Mouse (Mus musculus) heart, adult 2 months (tissue): ENCODE results near the gene Tnks2. TPM values are rescaled to one million over a fixed set of nuclear protein-coding genes. Genes with fewer than 3 reads are reported as not detected.

ENCODE experiments used
- DNase-seq, 2 experiments: peaks; one replicate each; pipeline ENCODE4 v3.0.0; 2021
- H3K27ac ChIP-seq: fragments of 200-600 bp; 2 replicates; pipeline ENCODE4 v1.8.1; 2022
- H3K27me3 ChIP-seq: fragments of 200-500 bp; 2 replicates; pipeline ENCODE4 v1.6.1; 2012; ENCODE audit warnings: mild to moderate bottlenecking, low read length, inconsistent platforms, mixed read lengths; ENCODE audit not compliant: control insufficient read depth, insufficient read depth
- H3K36me3 ChIP-seq: fragments of 200-500 bp; 2 replicates; pipeline ENCODE4 v1.6.1; 2012; ENCODE audit warnings: low read length, inconsistent platforms; ENCODE audit not compliant: control insufficient read depth, insufficient read depth
- H3K4me1 ChIP-seq: fragments of 200-500 bp; 2 replicates; pipeline ENCODE4 v1.6.1; 2011; ENCODE audit warnings: low read length; ENCODE audit not compliant: control insufficient read depth, insufficient read depth
- H3K4me3 ChIP-seq: fragments of 200-600 bp; 2 replicates; pipeline ENCODE4 v1.8.1; 2022
- H3K79me2 ChIP-seq: fragments of 200-500 bp; replicated peaks from 2 replicates; pipeline ENCODE4 v1.6.1; 2012; ENCODE audit warnings: mild to moderate bottlenecking, inconsistent platforms, low read length, moderate library complexity, mixed read lengths; ENCODE audit not compliant: control insufficient read depth, insufficient read depth
- H3K9ac ChIP-seq: fragments of 200-500 bp; 2 replicates; pipeline ENCODE4 v1.6.1; 2012; ENCODE audit warnings: low read depth, mild to moderate bottlenecking, control low read depth, inconsistent platforms, low read length, mixed read lengths
- CTCF ChIP-seq: fragments of 200-600 bp; IDR thresholded peaks from 2 replicates; pipeline ENCODE4 v1.8.1; 2022; ENCODE audit warnings: antibody characterized with exemption, mild to moderate bottlenecking, moderate library complexity
- EP300 ChIP-seq: fragments of 200-500 bp; IDR thresholded peaks from 2 replicates; pipeline ENCODE4 v1.6.1; 2011; ENCODE audit warnings: low read depth, low read length, control low read depth; ENCODE audit not compliant: insufficient read depth
- POLR2A ChIP-seq: fragments of 200-500 bp; IDR thresholded peaks from 2 replicates; pipeline ENCODE4 v1.6.1; 2011; ENCODE audit warnings: mild to moderate bottlenecking, low read depth, low read length, control low read depth; ENCODE audit not compliant: insufficient read depth
- WGBS: fragments of 180-500 bp; shearing (Covaris S2); methylation state at CpG from one replicate; pipeline ENCODE4 v1.1.7; 2018; 5-methylcytosine and 5-hydroxymethylcytosine counted together
- intact Hi-C: fragments of 180-260 bp; cut with DNase I; formaldehyde crosslinking; loops from one replicate; pipeline ENCODE4 v1.15.1; 2025
- polyA plus RNA-seq: library from polyadenylated mRNA; depleted of rRNA; stranded (reverse); fragments of >200 nt; gene quantifications from 2 replicates; pipeline ENCODE4 v1.2.3, GENCODE M21; 2012
- total RNA-seq, 2 experiments: library from RNA; stranded (reverse); gene quantifications; 2 replicates each; pipeline ENCODE4 v1.2.3; 2021

Tnks2 gene
- total and polyA plus RNA-seq, 3 experiments = 18.6 to 72.8 (median 69.4) TPM

DNA sequence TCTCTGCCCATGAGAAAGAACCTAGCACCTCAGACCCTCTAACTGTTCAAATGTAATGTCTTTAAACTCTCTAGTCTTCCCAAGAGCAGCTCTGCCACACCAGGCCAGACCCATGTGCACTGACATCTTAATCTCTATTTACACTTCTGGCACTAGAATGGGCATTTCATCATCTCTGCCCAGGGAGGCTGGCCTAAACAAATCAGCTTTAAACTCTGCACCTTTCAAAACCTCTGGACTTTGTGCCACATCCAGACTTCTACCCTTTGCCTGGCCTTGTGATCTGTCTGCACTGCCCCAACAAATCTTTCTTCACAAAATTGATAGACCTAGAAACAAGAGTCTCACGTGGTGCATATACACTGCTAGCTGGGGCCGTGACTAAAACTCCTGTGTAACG lies 38.8 kb upstream of the Tnks2 start:
- Histone ChIP-seq H3K9ac (no peak overlapping the region), H3K27me3 (no peaks in the 10 kb centered on the region), H3K4me1 (peaks cover 2% of the 10 kb centered on the region), H3K4me3 (no peak overlapping the region), H3K79me2 (no peaks in the 10 kb centered on the region), H3K36me3 (no peaks in the 10 kb centered on the region), H3K27ac (no peak overlapping the region)
- intact Hi-C loops = no loop called here
- no peak for DNase-seq
- TF ChIP-seq POLR2A (no peak), CTCF (no peak), EP300 (no peak)
- WGBS = 63% methylated on average over 3 of the region's 3 CpGs

DNA sequence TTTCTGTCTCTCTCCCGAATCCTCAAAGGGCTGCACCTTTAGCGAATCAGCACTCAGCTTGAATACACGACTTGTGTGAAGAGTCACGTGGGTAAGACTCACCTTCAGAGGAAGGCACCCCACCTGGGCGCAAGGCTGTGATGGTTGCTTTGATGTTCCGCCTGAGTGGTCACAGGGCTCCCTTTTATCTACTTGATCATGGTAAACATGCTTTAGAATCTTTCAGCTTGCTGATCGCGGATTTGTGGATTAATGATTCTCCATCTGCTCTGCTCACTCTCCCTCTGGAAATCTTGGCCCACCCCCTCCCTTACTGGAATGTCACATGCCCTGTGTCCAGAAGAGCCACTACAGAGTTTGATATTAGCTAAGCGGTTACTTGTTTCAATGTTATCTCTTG lies 37.1 kb upstream of the Tnks2 start:
- DNase-seq = no peak
- WGBS = 80% methylated on average over 9 of the region's 9 CpGs
- Histone ChIP-seq H3K27ac (no peak overlapping the region), H3K9ac (no peak overlapping the region), H3K27me3 (no peaks in the 10 kb centered on the region), H3K4me3 (no peak overlapping the region), H3K79me2 (no peaks in the 10 kb centered on the region), H3K4me1 (peaks cover 2% of the 10 kb centered on the region), H3K36me3 (no peaks in the 10 kb centered on the region)
- TF ChIP-seq CTCF = no peak
- intact Hi-C loops = no loop called here

- Histone ChIP-seq H3K36me3 (no peaks in the 10 kb centered on the region), H3K4me1 (no peaks in the 10 kb centered on the region), H3K4me3 (no peak overlapping the region), H3K9ac (no peak overlapping the region), H3K27me3 (no peaks in the 10 kb centered on the region), H3K27ac (no peak overlapping the region), H3K79me2 (no peaks in the 10 kb centered on the region)
- WGBS = 80% methylated on average over 7 of the region's 7 CpGs
- no peak for TF ChIP-seq EP300
- no peak for TF ChIP-seq CTCF
- intact Hi-C loops = no loop called here
- DNase-seq = no peak
Measured at GRCm38 (mm10) chr19:36800288-36800687, 33.7 kb upstream of the Tnks2 start.

DNA sequence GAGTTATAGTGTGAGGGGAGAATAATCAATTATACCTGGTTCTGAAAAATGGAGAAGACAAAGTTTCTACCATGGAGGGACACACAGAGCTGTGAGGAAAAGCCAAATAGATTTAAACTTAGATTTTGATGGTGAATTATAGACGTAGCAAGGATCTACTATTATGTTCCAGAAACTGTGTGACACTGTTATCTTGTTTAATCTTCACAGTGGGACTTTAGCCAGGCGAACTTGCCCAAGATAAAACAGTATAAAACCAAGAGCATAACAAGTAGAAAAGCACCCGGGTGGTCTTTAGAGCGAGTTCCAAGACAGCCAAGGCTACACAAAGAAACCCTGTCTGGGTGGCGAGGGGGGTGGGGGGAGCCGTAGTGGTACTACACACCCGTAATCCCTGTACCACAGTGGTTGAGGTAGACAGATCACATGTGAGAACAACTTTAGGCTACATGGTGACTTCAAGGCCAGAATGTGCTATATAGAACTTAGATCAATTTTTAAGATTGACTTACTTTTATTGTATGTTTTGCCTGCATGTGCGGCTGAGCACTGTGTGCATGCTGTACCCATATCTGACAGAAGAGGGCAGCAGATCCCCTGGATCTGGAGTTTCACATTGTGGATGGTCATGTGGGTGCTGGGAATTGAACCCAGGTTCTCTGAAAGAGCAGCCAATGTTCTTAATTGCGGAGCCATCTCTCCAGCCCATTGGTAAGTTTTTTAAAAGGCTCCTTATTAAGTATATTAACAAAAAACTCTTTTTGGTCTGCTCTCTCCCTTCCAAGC lies 32.0 kb upstream of the Tnks2 start:
- no peak overlapping the region for H3K4me3 ChIP-seq
- WGBS = 89% methylated on average over 9 of the region's 9 CpGs
- no peaks in the 10 kb centered on the region for H3K36me3 ChIP-seq
- no peaks in the 10 kb centered on the region for H3K4me1 ChIP-seq
- no peak overlapping the region for H3K27ac ChIP-seq
- H3K79me2 ChIP-seq = no peaks in the 10 kb centered on the region
- TF ChIP-seq CTCF (peak; percentile 43), EP300 (no peak)
- no peaks in the 10 kb centered on the region for H3K27me3 ChIP-seq
- no peak overlapping the region for H3K9ac ChIP-seq
- DNase-seq = no peak
- intact Hi-C loops = no loop called here

GRCm38 (mm10) chr19:36803403-36803802 lies 30.6 kb upstream of the Tnks2 start:
- Histone ChIP-seq H3K27ac (no peak overlapping the region), H3K4me1 (no peaks in the 10 kb centered on the region), H3K36me3 (no peaks in the 10 kb centered on the region), H3K4me3 (no peak overlapping the region), H3K9ac (no peak overlapping the region), H3K79me2 (no peaks in the 10 kb centered on the region), H3K27me3 (no peaks in the 10 kb centered on the region)
- TF ChIP-seq CTCF = no peak
- TF ChIP-seq POLR2A = no peak
- no peak for TF ChIP-seq EP300
- no peak for DNase-seq
- intact Hi-C loops = no loop called here
- 93% methylated on average over 8 of the region's 8 CpGs for WGBS

DNA sequence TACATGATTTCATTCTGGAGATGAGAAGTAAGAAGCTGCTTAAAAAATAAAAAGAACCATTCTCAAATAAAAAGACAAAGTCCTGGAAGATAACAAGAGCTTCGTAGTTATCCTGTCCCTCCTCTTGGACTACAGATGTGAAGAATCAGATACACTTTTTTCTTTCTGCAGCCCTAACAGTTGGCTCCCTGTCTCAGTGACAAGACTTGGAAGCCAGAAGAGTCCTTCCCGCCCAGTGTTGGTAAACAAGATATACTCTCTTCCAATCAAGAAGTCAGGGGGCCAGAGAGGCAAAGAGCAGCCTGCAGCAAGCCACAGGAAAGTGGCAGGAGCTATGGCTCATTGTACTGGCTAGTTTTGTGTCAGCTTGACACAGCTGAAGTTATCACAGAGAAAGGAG lies 27.2 kb upstream of the Tnks2 start:
- H3K9ac ChIP-seq = no peak overlapping the region
- no peak for DNase-seq
- H3K4me1 ChIP-seq = no peaks in the 10 kb centered on the region
- no peaks in the 10 kb centered on the region for H3K36me3 ChIP-seq
- H3K4me3 ChIP-seq = no peak overlapping the region
- H3K27me3 ChIP-seq = no peaks in the 10 kb centered on the region
- intact Hi-C loops = no loop called here
- H3K79me2 ChIP-seq = no peaks in the 10 kb centered on the region
- no peak overlapping the region for H3K27ac ChIP-seq
- WGBS = 73% methylated on average over 2 of the region's 2 CpGs
- TF ChIP-seq CTCF (no peak), EP300 (no peak), POLR2A (no peak)
